Mouse (Mus musculus): ENCODE measurements at regions not wholly inside any gene's neighbourhood (a gene's known extent, or its start where the extent isn't known, plus 50 kb on each side); places are given as distances from the start of the nearest gene placed in this dataset.
A peak's percentile ranks its signal among the peaks of the same experiment; 100 is the strongest.

- DNase-seq (ENCODE audit: low spot score in 2 of 2): no peak
These were observed 261.1 kb upstream of the Ccdc54 start for GRCm38 (mm10) chr16:50852081-50852480.

- DNase-seq (ENCODE audit: low spot score in 2 of 2): peak; percentile 25 to 26
These were observed 256.7 kb upstream of the Ccdc54 start for GRCm38 (mm10) chr16:50847693-50848092.

- no peak for DNase-seq (ENCODE audit: low spot score in 2 of 2)
These were observed 255.6 kb upstream of the Ccdc54 start for GRCm38 (mm10) chr16:50846505-50846904.

GRCm38 (mm10) chr16:50841677-50842580 is 251.0 kb upstream of the Ccdc54 start:
- DNase-seq (ENCODE audit: low spot score in 2 of 2): peak; percentile 76 to 78

- no peak for DNase-seq (ENCODE audit: low spot score in 2 of 2)
These were observed 250.3 kb upstream of the Ccdc54 start for GRCm38 (mm10) chr16:50841205-50841604.

- peak; percentile 21 to 34 for DNase-seq (ENCODE audit: low spot score in 2 of 2)
These were observed 248.7 kb upstream of the Ccdc54 start for GRCm38 (mm10) chr16:50839665-50840064.

- DNase-seq (ENCODE audit: low spot score in 2 of 2): no peak
These were observed 246.5 kb upstream of the Ccdc54 start for GRCm38 (mm10) chr16:50837416-50837815.

GRCm38 (mm10) chr16:50836457-50836856 is 245.5 kb upstream of the Ccdc54 start:
- DNase-seq (ENCODE audit: low spot score in 2 of 2): no peak

GRCm38 (mm10) chr16:50833357-50833756 is 242.4 kb upstream of the Ccdc54 start:
- no peak for DNase-seq (ENCODE audit: low spot score in 2 of 2)

- DNase-seq (ENCODE audit: low spot score in 2 of 2): no peak
These were observed 231.4 kb upstream of the Ccdc54 start for GRCm38 (mm10) chr16:50822352-50822751.

- DNase-seq (ENCODE audit: low spot score in 2 of 2): no peak
These were observed 223.7 kb upstream of the Ccdc54 start for GRCm38 (mm10) chr16:50814626-50815025.

GRCm38 (mm10) chr16:50799145-50799794 is 208.3 kb upstream of the Ccdc54 start:
- peak; percentile 76 to 78 for DNase-seq (ENCODE audit: low spot score in 2 of 2)

GRCm38 (mm10) chr16:50798095-50798494 is 207.1 kb upstream of the Ccdc54 start:
- no peak for DNase-seq (ENCODE audit: low spot score in 2 of 2)

- no peak for DNase-seq (ENCODE audit: low spot score in 2 of 2)
These were observed 202.0 kb upstream of the Ccdc54 start for GRCm38 (mm10) chr16:50792960-50793359.

GRCm38 (mm10) chr16:50792506-50792905 is 201.6 kb upstream of the Ccdc54 start:
- DNase-seq (ENCODE audit: low spot score in 2 of 2): no peak

GRCm38 (mm10) chr16:50788702-50789101 is 197.7 kb upstream of the Ccdc54 start:
- no peak for DNase-seq (ENCODE audit: low spot score in 2 of 2)

GRCm38 (mm10) chr16:50786199-50786598 is 195.2 kb upstream of the Ccdc54 start:
- DNase-seq (ENCODE audit: low spot score in 2 of 2): no peak

GRCm38 (mm10) chr16:50785384-50785783 is 194.4 kb upstream of the Ccdc54 start:
- no peak for DNase-seq (ENCODE audit: low spot score in 2 of 2)

GRCm38 (mm10) chr16:50784651-50785228 is 193.8 kb upstream of the Ccdc54 start:
- DNase-seq (ENCODE audit: low spot score in 2 of 2): no peak

- DNase-seq (ENCODE audit: low spot score in 2 of 2): no peak
These were observed 193.1 kb upstream of the Ccdc54 start for GRCm38 (mm10) chr16:50783784-50784650.

GRCm38 (mm10) chr16:50783240-50783639 is 192.3 kb upstream of the Ccdc54 start:
- DNase-seq (ENCODE audit: low spot score in 2 of 2): no peak
